Mouse (Mus musculus) cerebellum, adult 11-12 months (tissue): ENCODE results near the gene Soga3.
A peak's percentile ranks its signal among the peaks of the same experiment; 100 is the strongest.

Experiments
- DNase-seq: peaks from one replicate; pipeline ENCODE4 v3.0.0; 2022

The Soga3 gene

GRCm38 (mm10) chr10:29143566-29144335, at the start of gene Soga3:
Gene Soga3 (plus strand): TSS chr10:29143839.
- DNase-seq: peak; percentile 63

DNA sequence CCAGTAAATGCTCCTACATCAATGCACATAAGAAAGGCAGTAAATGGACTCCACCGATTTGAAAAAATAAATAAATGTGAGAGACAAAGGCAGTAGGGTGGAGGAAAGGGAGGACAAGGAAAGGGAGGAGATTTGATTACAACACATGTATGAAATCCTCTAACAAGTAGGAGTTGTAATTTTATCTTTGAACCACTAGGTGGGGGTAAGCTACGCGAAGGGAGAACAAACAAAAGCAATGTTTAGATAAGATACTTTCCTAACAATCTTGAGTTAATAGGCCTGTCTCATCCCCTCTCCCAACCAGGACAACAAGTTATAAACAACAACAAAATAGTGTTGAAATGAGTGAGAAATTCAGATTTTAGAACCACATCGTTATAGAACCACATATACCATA, 36.7 kb upstream of the Soga3 start:
- no peak for DNase-seq

DNA sequence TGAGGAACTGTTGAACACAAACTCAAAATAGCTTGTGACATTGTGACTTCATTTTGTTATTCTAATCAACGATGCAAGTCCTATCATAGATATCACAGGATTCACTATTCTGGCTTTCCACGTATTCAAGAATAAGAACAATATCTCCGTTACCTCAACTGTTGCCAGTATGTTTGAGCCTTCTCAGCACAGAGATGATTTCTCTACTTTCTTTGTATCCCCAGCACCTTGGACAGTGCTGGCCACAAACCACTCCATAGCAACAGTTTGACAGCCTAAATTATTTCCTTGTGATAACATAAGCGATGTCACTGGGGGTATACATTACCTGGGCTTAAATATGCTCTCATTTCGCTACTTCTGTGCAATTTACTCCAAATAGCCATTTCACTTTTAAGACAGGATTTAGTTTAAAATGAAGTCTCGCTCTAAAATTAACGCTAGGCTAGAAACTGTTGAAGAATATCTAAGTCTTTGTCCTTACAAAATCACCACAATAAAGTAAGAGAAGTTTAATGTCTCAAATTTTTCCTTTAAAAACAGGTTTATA, 1.0 kb upstream of the Soga3 start:
- no peak for DNase-seq

- DNase-seq: no peak
Observed at GRCm38 (mm10) chr10:29144612-29145405, 1.2 kb downstream of the Soga3 start.

- DNase-seq: peak; percentile 33
Observed at GRCm38 (mm10) chr10:29146198-29146857, 2.7 kb downstream of the Soga3 start.

DNA sequence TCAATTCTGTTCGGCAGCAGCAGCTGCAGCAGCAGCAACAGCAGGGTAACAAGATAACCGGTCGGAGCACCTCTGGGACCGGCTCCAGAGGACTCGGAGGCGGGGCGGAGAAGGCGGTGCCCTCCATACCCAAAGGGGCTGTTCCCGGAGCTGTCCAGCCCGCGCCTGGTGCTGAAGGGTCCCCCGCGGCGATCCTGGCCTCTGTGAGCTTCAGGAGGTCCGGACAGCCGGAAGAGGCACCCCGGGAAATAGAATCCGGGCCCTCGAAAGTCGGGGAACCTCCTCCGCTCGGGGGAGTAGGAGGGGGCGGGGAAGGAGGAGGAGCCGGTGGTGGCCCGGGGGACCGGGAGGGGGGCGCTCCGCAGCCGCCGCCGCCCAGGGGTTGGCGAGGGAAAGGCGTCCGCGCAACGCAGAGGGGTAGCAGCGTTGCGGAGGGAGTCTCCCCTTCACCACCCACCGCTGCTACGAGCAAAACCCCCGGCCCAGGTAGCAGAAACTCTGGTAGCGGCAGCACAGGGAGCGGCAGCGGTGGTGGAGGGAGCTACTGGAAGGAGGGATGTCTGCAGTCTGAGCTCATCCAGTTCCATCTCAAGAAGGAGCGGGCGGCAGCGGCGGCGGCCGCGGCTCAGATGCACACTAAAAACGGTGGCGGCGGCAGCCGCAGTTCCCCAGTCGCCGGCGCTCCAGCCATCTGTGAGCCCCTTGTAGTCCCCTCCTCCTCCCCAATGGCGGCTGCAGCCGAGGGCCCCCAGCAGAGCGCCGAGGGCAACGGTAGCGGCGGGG, 3.4 kb downstream of the Soga3 start:
- DNase-seq: peak; percentile 85

GRCm38 (mm10) chr10:29147641-29147990, 4.0 kb downstream of the Soga3 start:
- DNase-seq: no peak

GRCm38 (mm10) chr10:29148076-29148475, 4.4 kb downstream of the Soga3 start:
- DNase-seq: peak; percentile 71

DNA sequence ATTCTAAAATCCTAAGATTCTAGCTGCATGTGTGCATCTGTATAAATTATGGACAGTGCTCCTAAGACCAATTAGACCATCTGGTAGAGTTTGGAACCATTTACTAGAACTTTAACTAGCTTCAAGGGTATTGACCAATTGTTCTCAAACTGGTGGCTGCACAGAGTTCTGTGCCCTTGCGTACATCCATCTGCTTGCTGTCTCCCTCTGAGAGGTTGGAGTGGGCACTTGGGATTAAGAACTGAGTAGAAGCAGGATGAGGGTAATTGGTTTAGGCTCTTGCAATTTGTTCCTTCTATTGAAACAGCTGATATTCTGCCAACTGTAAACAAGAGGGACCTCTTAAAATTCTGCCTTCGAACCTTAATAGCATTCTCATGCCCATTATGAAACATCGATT, 11.7 kb downstream of the Soga3 start:
- DNase-seq: no peak

DNA sequence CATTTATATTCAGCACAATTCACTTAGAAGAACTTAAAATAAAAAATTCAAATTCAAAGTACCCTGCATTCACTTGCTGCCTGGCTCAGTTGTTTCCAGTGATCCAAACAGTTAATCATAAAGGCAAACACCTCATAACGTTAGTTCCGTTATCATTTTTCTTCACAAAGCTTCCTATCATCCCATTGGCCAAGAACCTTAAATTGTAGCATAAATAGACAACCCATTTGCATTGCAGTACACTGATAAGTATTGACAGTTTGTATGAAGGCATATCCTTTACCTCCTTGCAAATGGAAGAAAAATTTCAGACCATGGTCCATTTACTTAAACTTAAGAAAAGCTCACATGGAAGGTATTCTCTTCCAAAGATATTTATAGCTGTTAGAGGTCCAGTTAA, 18.0 kb downstream of the Soga3 start:
- DNase-seq: no peak

- DNase-seq: no peak
Observed at GRCm38 (mm10) chr10:29173778-29174177, 30.1 kb downstream of the Soga3 start.

GRCm38 (mm10) chr10:29175656-29176055, 32.0 kb downstream of the Soga3 start:
- no peak for DNase-seq

DNA sequence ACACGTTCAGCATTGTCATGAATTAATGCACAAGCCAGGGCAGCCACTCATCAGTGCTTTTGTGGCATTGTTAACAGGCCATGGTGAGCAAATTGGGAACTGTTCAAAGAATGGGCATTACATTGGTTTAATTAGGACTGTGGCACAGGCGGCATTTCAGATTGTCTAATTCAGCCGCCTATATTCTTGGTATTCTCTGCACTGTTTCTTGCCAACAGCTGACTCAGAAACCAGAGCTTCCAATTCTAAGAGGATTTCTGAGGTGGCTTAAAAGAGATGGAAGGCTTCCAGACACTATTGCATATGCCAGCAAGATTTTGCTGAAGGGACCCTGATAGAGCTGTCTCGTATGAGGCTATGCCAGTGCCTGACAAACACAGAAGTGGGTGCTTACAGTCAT, 33.2 kb downstream of the Soga3 start:
- DNase-seq: no peak

GRCm38 (mm10) chr10:29178003-29178402, 34.4 kb downstream of the Soga3 start:
- no peak for DNase-seq

DNA sequence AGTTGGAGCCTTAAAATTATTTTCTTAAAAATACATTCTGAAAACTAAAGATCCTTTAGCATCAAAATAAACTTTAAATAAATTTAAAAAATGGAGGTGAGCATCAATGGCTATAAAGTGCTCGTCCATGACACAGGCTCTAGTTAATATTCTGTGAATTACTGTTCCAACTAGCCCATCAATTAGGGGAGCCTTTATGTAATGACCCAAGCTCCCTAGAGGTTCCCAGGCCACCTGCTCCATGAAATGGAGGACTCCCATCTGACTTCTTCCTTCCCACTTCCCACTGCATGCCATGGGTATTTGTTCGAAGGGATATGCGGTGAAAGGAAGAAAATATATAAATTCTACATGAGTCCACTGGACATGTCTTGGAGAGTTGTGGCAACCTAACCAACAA, 36.6 kb downstream of the Soga3 start:
- DNase-seq: no peak

DNA sequence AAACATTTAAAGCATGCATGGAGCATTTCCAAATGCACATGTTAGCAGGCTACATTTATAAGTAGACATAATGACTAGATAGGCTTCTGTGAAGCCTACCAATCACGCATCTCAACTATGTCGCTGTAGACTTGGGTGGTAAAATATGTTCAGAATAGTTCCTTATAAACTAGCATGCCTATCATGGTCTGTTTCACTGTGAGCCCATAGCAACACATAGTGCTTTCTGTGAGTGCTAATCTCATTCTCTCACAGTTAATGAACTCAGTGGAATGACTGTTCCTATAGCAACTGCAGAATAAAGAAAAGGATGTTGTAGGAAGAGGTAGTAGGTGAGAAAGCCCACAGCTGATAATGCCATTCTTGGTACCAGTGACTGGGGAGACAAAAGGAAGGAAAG, 37.4 kb downstream of the Soga3 start:
- DNase-seq: no peak

- DNase-seq: no peak
Observed at GRCm38 (mm10) chr10:29193769-29194168, 50.1 kb downstream of the Soga3 start.

DNA sequence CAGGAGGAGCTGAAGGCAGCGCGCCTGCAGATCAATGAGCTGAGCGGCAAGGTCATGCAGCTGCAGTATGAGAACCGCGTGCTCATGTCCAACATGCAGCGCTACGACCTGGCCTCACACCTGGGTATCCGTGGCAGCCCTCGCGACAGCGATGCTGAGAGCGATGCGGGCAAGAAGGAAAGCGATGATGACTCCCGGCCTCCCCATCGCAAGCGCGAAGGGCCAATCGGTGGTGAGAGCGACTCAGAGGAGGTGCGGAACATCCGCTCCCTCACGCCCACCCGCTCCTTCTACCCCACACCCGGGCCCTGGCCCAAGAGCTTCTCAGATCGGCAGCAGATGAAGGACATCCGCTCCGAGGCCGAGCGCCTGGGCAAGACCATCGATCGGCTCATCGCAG, 53.2 kb downstream of the Soga3 start:
- DNase-seq: no peak

GRCm38 (mm10) chr10:29198642-29199041, 55.0 kb downstream of the Soga3 start, which contains the start of gene Gm49353:
Gene Gm49353 (plus strand): TSS chr10:29198954.
- DNase-seq: no peak

DNA sequence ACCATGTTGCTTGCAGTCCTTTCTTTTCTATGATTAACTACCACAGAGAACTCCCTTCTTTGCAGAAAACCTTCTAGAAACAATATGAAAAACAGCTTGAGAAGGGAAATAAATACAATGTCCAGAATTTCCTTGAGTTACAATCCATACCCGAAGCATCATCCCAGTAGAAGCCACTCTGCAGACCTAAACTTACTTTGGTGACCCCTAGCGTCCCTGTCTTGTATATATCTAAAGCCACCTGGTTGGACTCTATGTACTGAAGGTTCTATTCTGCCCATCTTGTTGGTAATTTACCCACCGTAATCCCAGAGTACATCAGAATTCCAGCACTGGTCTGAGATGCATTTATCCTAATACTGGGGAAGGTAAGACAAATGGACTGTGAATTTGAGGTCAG, 56.2 kb downstream of the Soga3 start:
- DNase-seq: no peak

DNA sequence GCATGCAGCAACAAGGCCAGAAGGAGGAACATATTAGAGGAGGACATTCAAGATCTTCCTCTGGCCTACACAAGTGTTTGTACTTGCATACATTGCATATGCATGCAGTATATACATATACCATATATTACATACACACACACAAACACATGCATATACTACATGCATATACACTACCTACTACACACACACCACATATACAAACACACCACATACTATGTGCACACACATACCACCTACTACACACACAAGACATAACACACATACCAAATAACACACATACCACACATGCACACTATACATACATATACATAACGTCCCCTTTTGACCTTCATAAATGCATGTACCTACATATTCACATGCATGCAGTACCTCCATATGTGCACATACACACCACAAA, 57.0 kb downstream of the Soga3 start:
- DNase-seq: no peak

GRCm38 (mm10) chr10:29206730-29207129, 63.1 kb downstream of the Soga3 start:
- no peak for DNase-seq

GRCm38 (mm10) chr10:29208735-29209134, 65.1 kb downstream of the Soga3 start:
- no peak for DNase-seq
